Mouse (Mus musculus) T-cell, adult 66 days (primary cell): ENCODE measurements around the gene Dnajb14. TPM values are rescaled to one million over a fixed set of nuclear protein-coding genes. Genes with fewer than 3 reads are reported as not detected.

Experiments used
- total RNA-seq, 2 experiments: library from RNA; stranded (reverse); gene quantifications; 3 replicates in 1 of 2; 4 replicates in 1 of 2; pipeline ENCODE4 v1.2.4; 2023

Dnajb14 gene
- total RNA-seq = 1 to 10 TPM; 6.8 to 7.6 TPM

GRCm38 (mm10) chr3:137867437-137868093 is at the start of gene Dnajb14:
Dnajb14 (plus strand) TSS chr3:137867675.

GRCm38 (mm10) chr3:137864124-137864987 is 3.1 kb upstream of the Dnajb14 start, which contains the start of gene H2afz:
H2afz (plus strand) TSS chr3:137864487.

GRCm38 (mm10) chr3:137918172-137918931 is 50.9 kb downstream of the Dnajb14 start, which contains the start of gene Lamtor3:
Lamtor3 (plus strand) TSS chr3:137918506.

Other genes with a start within 250 kb of the Dnajb14 start
- gene Ddit4l, start 246.1 kb upstream of the Dnajb14 start, total RNA-seq = not detected
- gene Gm21962, start 196.2 kb upstream of the Dnajb14 start, total RNA-seq = not detected
- gene H2afz, start 3.2 kb upstream of the Dnajb14 start, total RNA-seq = 100 to 1,000 TPM; 181 to 189 TPM
- 10 to 100 TPM; 54.7 to 58.1 TPM for gene Lamtor3, start 50.8 kb downstream of the Dnajb14 start, total RNA-seq
- 10 to 100 TPM; 36.1 to 39.7 TPM for gene Dapp1, start 113.9 kb downstream of the Dnajb14 start, total RNA-seq
- not detected for gene 1110002E22Rik, start 197.4 kb downstream of the Dnajb14 start, total RNA-seq
- gene Gm5105, start 199.7 kb downstream of the Dnajb14 start, total RNA-seq = not detected